ENCODE assay signal across 8 mouse cellular contexts in the genomic region with DNA sequence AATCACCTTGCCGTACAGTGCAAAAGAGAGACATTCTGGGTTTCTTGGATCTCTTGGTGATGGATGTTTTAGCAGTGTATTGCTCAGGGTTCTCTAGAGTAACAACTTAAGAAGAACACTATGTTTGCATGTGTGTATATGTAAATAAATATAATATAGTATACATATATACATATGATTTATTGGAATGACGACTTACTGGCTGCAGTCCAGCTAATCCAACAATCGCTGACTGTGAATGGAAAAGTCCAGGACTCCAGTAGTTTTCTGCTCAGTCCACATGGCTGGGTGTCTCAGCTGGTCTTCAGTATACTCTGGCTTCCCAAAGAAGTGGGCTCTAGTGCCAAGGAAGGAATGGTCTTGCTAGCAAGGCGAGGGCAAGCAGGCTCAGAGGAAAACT. TPM values are rescaled to one million over a fixed set of nuclear protein-coding genes. Genes with fewer than 3 reads are reported as not detected.
DNase-seq lines count a peak whose midpoint lies in the region; ATAC-seq and TF ChIP-seq lines count a peak whose summit lies in the region.

No protein-coding gene starts in this region.

- ATAC-seq in heart, embryonic 14.5 days (ENCODE audit: insufficient number of reproducible peaks, insufficient read depth, low FRiP score, low read depth): no peak
- ATAC-seq in forebrain, embryonic 16.5 days: no peak
- no peak for ATAC-seq in liver, embryonic 16.5 days (ENCODE audit: low read depth)

- H3K27ac ChIP-seq in heart, embryonic 14.5 days (replicated peaks in 1 of 2; ENCODE audit: control insufficient read depth in 1 of 2, insufficient read depth in 1 of 2, low read depth in 2 of 2, low read length in 2 of 2): peak overlapping the region in 1 of 2 experiments; percentile 34; a peak in 1 of 4 replicates
- H3K27ac ChIP-seq in ES-E14 (ENCODE audit: insufficient read depth, low read depth, low read length, poor library complexity, severe bottlenecking): no peak overlapping the region
- H3K27ac ChIP-seq in forebrain, embryonic 16.5 days (ENCODE audit: low read length): no peak overlapping the region
- peak overlapping the region; percentile 65; the same call in 1 of the 2 replicates for H3K27ac ChIP-seq in liver, embryonic 16.5 days (ENCODE audit: low read length)

- in situ Hi-C loops in ES-E14 (cut with MboI; ENCODE audit: low sequenced_read_pairs in 2 of 2, unreplicated experiment in 2 of 2): no loop called here

- intact Hi-C loops in left cerebral cortex, postnatal 4 days (cut with DNase I): no loop called here

- H3K4me1 ChIP-seq in heart, embryonic 14.5 days (ENCODE audit: control insufficient read depth in 2 of 2, insufficient read depth in 2 of 2, low read length in 2 of 2): peaks cover 0 to 16% of the 10 kb centered on the region in 2 experiments; a peak in 1 of 4 replicates
- peaks cover 0 to 6% of the 10 kb centered on the region in 2 experiments; a peak in 2 of 4 replicates for H3K4me1 ChIP-seq in ES-E14 (ENCODE audit: control insufficient read depth in 2 of 2, insufficient read depth in 2 of 2, low read length in 2 of 2, poor library complexity in 1 of 2)
- peaks cover 22% of the 10 kb centered on the region for H3K4me1 ChIP-seq in forebrain, embryonic 16.5 days (replicated peaks; ENCODE audit: control insufficient read depth, insufficient read depth, low read length)
- H3K4me1 ChIP-seq in liver, embryonic 16.5 days (ENCODE audit: control insufficient read depth, low read depth, low read length): peaks cover 20% of the 10 kb centered on the region

- 39% methylated on average over 4 of the region's 4 CpGs for WGBS in heart, embryonic 14.5 days
- whole genome bisulfite sequencing in forebrain, embryonic 16.5 days: 41% methylated on average over 4 of the region's 4 CpGs
- WGBS in liver, embryonic 16.5 days (ENCODE audit: insufficient replicate concordance): 31% methylated on average over 4 of the region's 4 CpGs

- peak overlapping the region; percentile 88 for H3K4me2 ChIP-seq in heart, embryonic 14.5 days (ENCODE audit: low read length)
- H3K4me2 ChIP-seq in forebrain, embryonic 16.5 days (ENCODE audit: low read length): peak overlapping the region; percentile 79
- H3K4me2 ChIP-seq in liver, embryonic 16.5 days (ENCODE audit: low read depth, low read length): peak overlapping the region; percentile 92

- no peaks in the 10 kb centered on the region for H3K9me3 ChIP-seq in heart, embryonic 14.5 days (ENCODE audit: control insufficient read depth, low read length)
- H3K9me3 ChIP-seq in ES-E14 (ENCODE audit: control insufficient read depth, insufficient read depth, low read depth, low read length): no peaks in the 10 kb centered on the region
- H3K9me3 ChIP-seq in forebrain, embryonic 16.5 days (ENCODE audit: control insufficient read depth, low read length): no peaks in the 10 kb centered on the region
- H3K9me3 ChIP-seq in liver, embryonic 16.5 days (replicated peaks; ENCODE audit: control insufficient read depth, low read length): no peaks in the 10 kb centered on the region

- DNase-seq in heart, adult 18-20 months: no peak
- DNase-seq in ES-E14 (ENCODE audit: low read depth, low spot score): no peak
- DNase-seq in natural killer cell, adult 2 months (ENCODE audit: low spot score in 2 of 2): no peak
- DNase-seq in layer of hippocampus, adult 9-11 months: no peak
- no peak for DNase-seq in left cerebral cortex, postnatal 4 days

- H3K27me3 ChIP-seq in heart, embryonic 14.5 days (ENCODE audit: control insufficient read depth, insufficient read depth, low read length): no peaks in the 10 kb centered on the region
- H3K27me3 ChIP-seq in forebrain, embryonic 16.5 days (replicated peaks; ENCODE audit: control insufficient read depth, insufficient read depth, low read length): no peaks in the 10 kb centered on the region
- no peaks in the 10 kb centered on the region for H3K27me3 ChIP-seq in liver, embryonic 16.5 days (ENCODE audit: control insufficient read depth, insufficient read depth, low read depth, low read length)

- peak overlapping the region; percentile 58 to 86; a peak in 3 of 4 replicates for H3K4me3 ChIP-seq in heart, embryonic 14.5 days (ENCODE audit: control insufficient read depth in 1 of 2, insufficient read depth in 1 of 2, low read depth in 1 of 2, low read length in 2 of 2)
- H3K4me3 ChIP-seq in ES-E14 (ENCODE audit: insufficient read depth in 1 of 2, low read depth in 1 of 2, low read length in 2 of 2, poor library complexity in 1 of 2, severe bottlenecking in 1 of 2): peak overlapping the region; percentile 77 to 89
- H3K4me3 ChIP-seq in forebrain, embryonic 16.5 days (replicated peaks; ENCODE audit: low read length): peak overlapping the region; percentile 63
- H3K4me3 ChIP-seq in liver, embryonic 16.5 days (ENCODE audit: low read depth, low read length): peak overlapping the region; percentile 77

- peaks cover 44% of the 10 kb centered on the region for H3K36me3 ChIP-seq in heart, embryonic 14.5 days (ENCODE audit: control insufficient read depth, insufficient read depth, low read length)
- peaks cover 20% of the 10 kb centered on the region; the same call in 1 of the 2 replicates for H3K36me3 ChIP-seq in ES-E14 (ENCODE audit: control insufficient read depth, insufficient read depth, low read length, poor library complexity, severe bottlenecking)
- no peaks in the 10 kb centered on the region for H3K36me3 ChIP-seq in forebrain, embryonic 16.5 days (ENCODE audit: control insufficient read depth, insufficient read depth)
- peaks cover 9% of the 10 kb centered on the region for H3K36me3 ChIP-seq in liver, embryonic 16.5 days (ENCODE audit: control insufficient read depth, insufficient read depth)

- H3K9ac ChIP-seq in heart, embryonic 14.5 days (ENCODE audit: low read length): peak overlapping the region; percentile 80
- peak overlapping the region; percentile 87; the same call in 1 of the 2 replicates for H3K9ac ChIP-seq in ES-E14 (ENCODE audit: insufficient read depth, low read depth, low read length, poor library complexity, severe bottlenecking)
- H3K9ac ChIP-seq in forebrain, embryonic 16.5 days (replicated peaks; ENCODE audit: low read depth, low read length): peak overlapping the region; percentile 70
- peak overlapping the region; percentile 83 for H3K9ac ChIP-seq in liver, embryonic 16.5 days (ENCODE audit: low read depth, low read length)

TF ChIP-seq in ES-E14, 5 proteins besides CTCF, POLR2A, EP300 and RAD21:
- no peak for TF ChIP-seq CHD2 (IDR thresholded peaks at IDR 0.05; ENCODE audit: low read depth, low read length)
- TF ChIP-seq MAFK (IDR thresholded peaks at IDR 0.05; ENCODE audit: insufficient read depth, low read depth, low read length): no peak
- no peak for TF ChIP-seq ZNF384 (IDR thresholded peaks at IDR 0.05; ENCODE audit: low read depth, low read length)
- TF ChIP-seq ZC3H11A (IDR thresholded peaks at IDR 0.05; ENCODE audit: borderline replicate concordance, low read depth, low read length): no peak
- no peak for TF ChIP-seq HCFC1 (IDR thresholded peaks at IDR 0.05; ENCODE audit: borderline replicate concordance, insufficient read depth, low read length)

RNA-seq across cellular contexts. Expression of a gene that starts 1.2 kb away (rescaled TPM):
- 15.9 and 17.3 TPM in 2 replicates for polyA plus RNA-seq in heart, embryonic 14.5 days (2014; fragmentation: Nextera tagmentation; extraction: Ambion mirVana)
- 10 to 100 TPM; 13.7 to 17.8 TPM for total RNA-seq in heart, adult 18-20 months (2021)
- total RNA-seq in ES-E14 (2012; rRNA removed): 36.5 and 63.7 TPM in 2 replicates
- polyA plus RNA-seq in forebrain, embryonic 16.5 days (2015; fragmentation: Nextera tagmentation; extraction: Ambion mirVana): 29.9 and 36.8 TPM in 2 replicates
- polyA plus RNA-seq in liver, embryonic 16.5 days (2015; fragmentation: Nextera tagmentation; extraction: Ambion mirVana): 12.1 and 13.2 TPM in 2 replicates
- 10 to 100 TPM; 36.5 to 37.1 TPM for total RNA-seq in left cerebral cortex, postnatal 4 days (2021)

RNA-seq across cellular contexts. Expression of a gene that starts 22.4 kb away (rescaled TPM):
- 37.0 and 43.4 TPM in 2 replicates for polyA plus RNA-seq in heart, embryonic 14.5 days (2014; fragmentation: Nextera tagmentation; extraction: Ambion mirVana)
- 10 to 100 TPM; 20.3 to 26.7 TPM for total RNA-seq in heart, adult 18-20 months (2021)
- total RNA-seq in ES-E14 (2012; rRNA removed): 52.1 and 56.8 TPM in 2 replicates
- 93.9 and 108 TPM in 2 replicates for polyA plus RNA-seq in forebrain, embryonic 16.5 days (2015; fragmentation: Nextera tagmentation; extraction: Ambion mirVana)
- 27.9 and 28.5 TPM in 2 replicates for polyA plus RNA-seq in liver, embryonic 16.5 days (2015; fragmentation: Nextera tagmentation; extraction: Ambion mirVana)
- total RNA-seq in left cerebral cortex, postnatal 4 days (2021): 10 to 100 TPM; 61.8 to 62.5 TPM

RNA-seq across cellular contexts. Expression of a gene that starts 49.6 kb away (rescaled TPM):
- 19.3 and 22.6 TPM in 2 replicates for polyA plus RNA-seq in heart, embryonic 14.5 days (2014; fragmentation: Nextera tagmentation; extraction: Ambion mirVana)
- total RNA-seq in heart, adult 18-20 months (2021): 10 to 100 TPM; 67.6 to 75.5 TPM
- 42.2 and 49.9 TPM in 2 replicates for total RNA-seq in ES-E14 (2012; rRNA removed)
- polyA plus RNA-seq in forebrain, embryonic 16.5 days (2015; fragmentation: Nextera tagmentation; extraction: Ambion mirVana): 29.4 and 29.8 TPM in 2 replicates
- polyA plus RNA-seq in liver, embryonic 16.5 days (2015; fragmentation: Nextera tagmentation; extraction: Ambion mirVana): 9.5 and 10.0 TPM in 2 replicates
- 10 to 100 TPM; 75.6 to 81.7 TPM for total RNA-seq in left cerebral cortex, postnatal 4 days (2021)

RNA-seq across cellular contexts. Expression of a gene that starts 50.3 kb away (rescaled TPM):
- 129 and 131 TPM in 2 replicates for polyA plus RNA-seq in heart, embryonic 14.5 days (2014; fragmentation: Nextera tagmentation; extraction: Ambion mirVana)
- 100 to 1,000 TPM; 214 to 232 TPM for total RNA-seq in heart, adult 18-20 months (2021)
- 172 and 280 TPM in 2 replicates for total RNA-seq in ES-E14 (2012; rRNA removed)
- 362 and 368 TPM in 2 replicates for polyA plus RNA-seq in forebrain, embryonic 16.5 days (2015; fragmentation: Nextera tagmentation; extraction: Ambion mirVana)
- 134 and 157 TPM in 2 replicates for polyA plus RNA-seq in liver, embryonic 16.5 days (2015; fragmentation: Nextera tagmentation; extraction: Ambion mirVana)
- 100 to 1,000 TPM; 228 to 230 TPM for total RNA-seq in left cerebral cortex, postnatal 4 days (2021)
